Mouse (Mus musculus) lung, adult 2 months (tissue): ENCODE measurements around the gene Kif26b.

Source experiments
- CTCF ChIP-seq: fragments of 200-500 bp; IDR thresholded peaks from 2 replicates; pipeline ENCODE4 v1.5.1; 2011; ENCODE audit warnings: mild to moderate bottlenecking, low read length, control low read depth; ENCODE audit not compliant: insufficient read depth
- POLR2A ChIP-seq: fragments of 200-500 bp; IDR thresholded peaks from 2 replicates; pipeline ENCODE4 v1.6.1; 2011; ENCODE audit warnings: low read depth, mild to moderate bottlenecking, control low read depth, low read length, borderline replicate concordance; ENCODE audit errors: extremely low read depth

DNA sequence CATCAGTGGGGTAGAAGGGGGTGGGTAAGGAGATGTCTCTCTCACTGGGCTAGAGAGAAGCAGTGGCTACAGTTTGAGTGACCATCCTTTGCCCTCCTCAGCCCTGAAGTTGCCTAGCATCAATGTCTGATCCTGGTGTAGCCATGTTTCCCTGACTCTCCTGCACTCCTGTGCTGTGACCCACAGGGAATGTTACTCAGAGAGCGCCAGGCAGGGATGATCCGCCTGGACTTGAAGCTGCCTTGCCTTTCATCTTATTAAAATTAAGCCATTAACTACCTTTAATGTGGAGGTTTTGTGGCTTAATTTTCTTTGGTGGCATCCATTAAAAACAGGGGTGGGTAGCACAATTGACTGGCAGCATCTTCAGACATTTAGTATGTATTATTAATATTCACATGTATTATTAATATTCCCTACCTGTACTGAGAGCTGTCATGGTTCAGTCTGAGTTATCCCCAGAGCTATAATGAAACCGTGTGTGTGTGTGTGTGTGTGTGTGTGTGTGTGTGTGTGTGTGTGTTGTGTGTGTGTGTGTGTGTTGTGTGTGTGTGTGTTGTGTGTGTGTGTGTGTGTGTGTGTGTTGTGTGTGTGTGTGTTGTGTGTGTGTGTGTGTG, 233.3 kb downstream of the Kif26b start:
- no peak for TF ChIP-seq CTCF
- no peak for TF ChIP-seq POLR2A
